Mouse (Mus musculus): ENCODE measurements around the gene Kcnj10. TPM values are rescaled to one million over a fixed set of nuclear protein-coding genes. Genes with fewer than 3 reads are reported as not detected.

Gene Kcnj10
- polyA plus RNA-seq, 1 experiment, result 17.1 TPM

- Histone ChIP-seq H3K27ac (ENCODE audit: insufficient read depth, low read depth, low read length) (peak overlapping the region; percentile 100), H3K4me1 (ENCODE audit: control insufficient read depth, insufficient read depth, low read length) (peaks cover 13% of the 10 kb centered on the region; the same call in 1 of the 2 replicates), H3K4me3 (ENCODE audit: insufficient read depth, low read depth, low read length) (peak overlapping the region; percentile 86), H3K36me3 (ENCODE audit: control insufficient read depth, insufficient read depth, low read length) (no peaks in the 10 kb centered on the region), H3K27me3 (replicated peaks; ENCODE audit: control insufficient read depth, insufficient read depth, low read length) (no peaks in the 10 kb centered on the region)
- DNase-seq, result peak; percentile 96
- no peak for TF ChIP-seq POLR2A (IDR thresholded peaks at IDR 0.05; ENCODE audit: low read depth, low read length)
- TF ChIP-seq CTCF (conservative IDR thresholded peaks at IDR 0.05; ENCODE audit: insufficient read depth, insufficient read length, low read depth, low read length), result no peak
- under 1% methylated on average over 43 of the region's 55 CpGs for WGBS
These were observed 28.9 kb upstream of the Kcnj10 start for GRCm38 (mm10) chr1:172311921-172312767.

GRCm38 (mm10) chr1:172312768-172313561, 28.0 kb upstream of the Kcnj10 start:
- H3K27ac ChIP-seq (ENCODE audit: insufficient read depth, low read depth, low read length), result no peak overlapping the region
- H3K4me3 ChIP-seq (ENCODE audit: insufficient read depth, low read depth, low read length), result peak overlapping the region; percentile 86
- H3K27me3 ChIP-seq (replicated peaks; ENCODE audit: control insufficient read depth, insufficient read depth, low read length), result no peaks in the 10 kb centered on the region
- H3K4me1 ChIP-seq (ENCODE audit: control insufficient read depth, insufficient read depth, low read length), result peaks cover 13% of the 10 kb centered on the region; the same call in 1 of the 2 replicates
- WGBS, result 18% methylated on average over 16 of the region's 16 CpGs
- TF ChIP-seq CTCF (conservative IDR thresholded peaks at IDR 0.05; ENCODE audit: insufficient read depth, insufficient read length, low read depth, low read length) (no peak), POLR2A (IDR thresholded peaks at IDR 0.05; ENCODE audit: low read depth, low read length) (no peak)
- no peak for DNase-seq
- no peaks in the 10 kb centered on the region for H3K36me3 ChIP-seq (ENCODE audit: control insufficient read depth, insufficient read depth, low read length)

GRCm38 (mm10) chr1:172313613-172314411, 27.2 kb upstream of the Kcnj10 start:
- 91% methylated on average over 10 of the region's 10 CpGs for WGBS
- Histone ChIP-seq H3K4me3 (ENCODE audit: insufficient read depth, low read depth, low read length) (no peak overlapping the region), H3K4me1 (ENCODE audit: control insufficient read depth, insufficient read depth, low read length) (peaks cover 13% of the 10 kb centered on the region; the same call in 1 of the 2 replicates), H3K27ac (ENCODE audit: insufficient read depth, low read depth, low read length) (no peak overlapping the region), H3K27me3 (replicated peaks; ENCODE audit: control insufficient read depth, insufficient read depth, low read length) (no peaks in the 10 kb centered on the region), H3K36me3 (ENCODE audit: control insufficient read depth, insufficient read depth, low read length) (no peaks in the 10 kb centered on the region)
- TF ChIP-seq CTCF (conservative IDR thresholded peaks at IDR 0.05; ENCODE audit: insufficient read depth, insufficient read length, low read depth, low read length) (no peak), POLR2A (IDR thresholded peaks at IDR 0.05; ENCODE audit: low read depth, low read length) (no peak)
- no peak for DNase-seq

GRCm38 (mm10) chr1:172314911-172315310, 26.1 kb upstream of the Kcnj10 start:
- Histone ChIP-seq H3K27me3 (replicated peaks; ENCODE audit: control insufficient read depth, insufficient read depth, low read length) (no peaks in the 10 kb centered on the region), H3K36me3 (ENCODE audit: control insufficient read depth, insufficient read depth, low read length) (no peaks in the 10 kb centered on the region), H3K27ac (ENCODE audit: insufficient read depth, low read depth, low read length) (no peak overlapping the region), H3K4me3 (ENCODE audit: insufficient read depth, low read depth, low read length) (no peak overlapping the region), H3K4me1 (ENCODE audit: control insufficient read depth, insufficient read depth, low read length) (peaks cover 11% of the 10 kb centered on the region; the same call in 1 of the 2 replicates)
- DNase-seq, result no peak
- 97% methylated on average over 3 of the region's 3 CpGs for WGBS
- TF ChIP-seq CTCF (conservative IDR thresholded peaks at IDR 0.05; ENCODE audit: insufficient read depth, insufficient read length, low read depth, low read length) (no peak), POLR2A (IDR thresholded peaks at IDR 0.05; ENCODE audit: low read depth, low read length) (no peak)

- H3K27ac ChIP-seq (ENCODE audit: insufficient read depth, low read depth, low read length), result no peak overlapping the region
- no peak overlapping the region for H3K4me3 ChIP-seq (ENCODE audit: insufficient read depth, low read depth, low read length)
- no peaks in the 10 kb centered on the region for H3K27me3 ChIP-seq (replicated peaks; ENCODE audit: control insufficient read depth, insufficient read depth, low read length)
- no peak for DNase-seq
- H3K36me3 ChIP-seq (ENCODE audit: control insufficient read depth, insufficient read depth, low read length), result no peaks in the 10 kb centered on the region
- 84% methylated on average over 18 of the region's 18 CpGs for WGBS
- no peak for TF ChIP-seq POLR2A (IDR thresholded peaks at IDR 0.05; ENCODE audit: low read depth, low read length)
- TF ChIP-seq CTCF (conservative IDR thresholded peaks at IDR 0.05; ENCODE audit: insufficient read depth, insufficient read length, low read depth, low read length), result no peak
- H3K4me1 ChIP-seq (ENCODE audit: control insufficient read depth, insufficient read depth, low read length), result 0 out of 2 replicates have a peak, but pooled peaks cover 5% of the 10 kb centered on the region
These were observed 23.6 kb upstream of the Kcnj10 start for GRCm38 (mm10) chr1:172317431-172317830.

- Histone ChIP-seq H3K4me1 (ENCODE audit: control insufficient read depth, insufficient read depth, low read length) (0 out of 2 replicates have a peak, but pooled peaks cover 4% of the 10 kb centered on the region), H3K4me3 (ENCODE audit: insufficient read depth, low read depth, low read length) (no peak overlapping the region), H3K27ac (ENCODE audit: insufficient read depth, low read depth, low read length) (no peak overlapping the region), H3K36me3 (ENCODE audit: control insufficient read depth, insufficient read depth, low read length) (no peaks in the 10 kb centered on the region), H3K27me3 (replicated peaks; ENCODE audit: control insufficient read depth, insufficient read depth, low read length) (no peaks in the 10 kb centered on the region)
- no peak for TF ChIP-seq CTCF (conservative IDR thresholded peaks at IDR 0.05; ENCODE audit: insufficient read depth, insufficient read length, low read depth, low read length)
- TF ChIP-seq POLR2A (IDR thresholded peaks at IDR 0.05; ENCODE audit: low read depth, low read length), result no peak
- DNase-seq, result no peak
- WGBS, result 90% methylated on average over 15 of the region's 15 CpGs
These were observed 23.1 kb upstream of the Kcnj10 start for GRCm38 (mm10) chr1:172317946-172318345.
